Mouse (Mus musculus): ENCODE results near the gene Plekha6.

Gene Plekha6

GRCm38 (mm10) chr1:133270336-133270735, 106.3 kb downstream of the Plekha6 start:
- no peak for ATAC-seq (ENCODE audit: low TSS enrichment)

- ATAC-seq (ENCODE audit: low TSS enrichment), result no peak
These were observed 110.2 kb downstream of the Plekha6 start for GRCm38 (mm10) chr1:133274163-133274562.

DNA sequence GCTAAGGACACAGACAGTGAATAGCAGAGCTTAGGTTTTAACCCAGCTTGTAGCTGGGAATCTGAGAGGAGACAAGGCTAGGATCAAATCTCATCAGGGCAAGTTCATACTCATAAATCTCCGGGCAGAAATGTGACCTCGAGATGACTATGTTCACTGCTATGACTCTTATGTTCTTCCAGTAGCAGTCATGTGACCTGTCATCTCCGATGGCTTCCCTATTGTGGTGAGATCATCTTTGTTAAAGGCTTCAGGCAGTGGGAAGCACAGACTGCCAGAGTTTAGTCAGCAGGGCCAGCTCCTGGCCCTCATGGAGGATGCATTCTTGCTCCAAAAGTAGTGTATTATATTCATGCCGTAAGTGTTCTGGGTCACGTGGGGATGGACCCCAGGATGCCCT, 113.0 kb downstream of the Plekha6 start:
- ATAC-seq (ENCODE audit: low TSS enrichment), result no peak

GRCm38 (mm10) chr1:133278539-133278938, 114.5 kb downstream of the Plekha6 start:
- no peak for ATAC-seq (ENCODE audit: low TSS enrichment)

GRCm38 (mm10) chr1:133278946-133279631, 115.1 kb downstream of the Plekha6 start:
- no peak for ATAC-seq (ENCODE audit: low TSS enrichment)

DNA sequence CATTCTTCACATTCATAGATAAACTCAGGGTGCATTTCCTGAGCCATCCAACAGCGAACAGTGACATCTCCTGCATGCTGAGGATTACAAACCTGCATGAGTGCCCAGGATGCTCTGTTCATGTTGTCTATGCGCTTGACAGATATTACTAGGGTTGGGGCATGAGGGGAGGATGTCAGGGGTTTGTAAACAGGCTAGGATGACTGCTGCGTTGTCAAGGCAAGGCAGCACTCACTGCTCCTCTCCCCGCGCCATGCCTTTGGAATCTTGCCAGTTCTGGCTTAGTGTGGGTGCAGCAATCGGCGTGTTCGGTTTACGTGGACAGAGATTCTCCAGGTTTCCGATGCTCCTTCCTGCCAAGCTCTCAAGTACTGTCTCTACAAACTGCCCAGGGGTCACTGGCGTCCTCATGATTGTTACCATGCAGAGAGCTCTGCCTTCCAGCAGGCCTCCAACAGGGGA, 115.7 kb downstream of the Plekha6 start:
- peak; percentile 66 for ATAC-seq (ENCODE audit: low TSS enrichment)

DNA sequence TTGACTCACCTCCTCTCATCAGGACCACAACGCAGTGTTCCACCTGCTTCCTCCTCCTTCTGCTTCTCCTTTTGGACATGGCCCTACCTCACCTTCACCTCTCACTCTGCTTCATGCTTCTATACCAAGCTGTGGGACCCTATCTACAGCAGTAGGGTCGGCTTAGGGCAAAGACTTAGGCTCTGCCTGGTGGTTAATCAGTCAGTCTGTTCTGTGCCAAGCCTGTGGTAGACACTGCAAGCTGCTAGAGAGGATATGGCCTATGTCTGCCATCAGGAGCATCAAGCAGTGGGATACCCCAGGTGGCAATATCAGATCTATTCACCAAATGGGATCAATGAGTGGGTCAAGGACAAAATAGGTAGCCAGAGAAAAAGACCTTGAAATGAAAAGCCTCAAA, 116.5 kb downstream of the Plekha6 start:
- ATAC-seq (ENCODE audit: low TSS enrichment), result no peak

GRCm38 (mm10) chr1:133285907-133286306, 121.9 kb downstream of the Plekha6 start:
- no peak for ATAC-seq (ENCODE audit: low TSS enrichment)

DNA sequence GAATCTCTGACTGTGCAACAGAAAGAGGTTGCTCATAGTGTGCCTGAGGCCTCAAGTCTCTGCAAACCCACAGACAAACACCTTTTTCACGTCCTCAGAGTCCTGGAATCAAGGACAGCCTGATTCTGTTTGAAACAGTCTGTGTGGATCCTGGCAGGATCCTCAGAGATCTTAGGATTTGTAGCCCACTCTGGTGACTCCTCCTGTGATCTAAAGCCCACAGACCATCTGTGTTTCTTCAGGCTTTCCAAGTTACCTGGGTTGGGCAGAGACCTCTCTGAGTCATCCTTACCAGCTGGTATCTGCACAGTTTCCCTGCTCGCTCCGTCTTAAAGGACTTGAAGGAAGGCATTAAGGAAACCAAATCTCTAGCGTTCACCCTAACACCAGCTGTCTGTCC, 123.0 kb downstream of the Plekha6 start:
- ATAC-seq (ENCODE audit: low TSS enrichment), result peak; percentile 82

DNA sequence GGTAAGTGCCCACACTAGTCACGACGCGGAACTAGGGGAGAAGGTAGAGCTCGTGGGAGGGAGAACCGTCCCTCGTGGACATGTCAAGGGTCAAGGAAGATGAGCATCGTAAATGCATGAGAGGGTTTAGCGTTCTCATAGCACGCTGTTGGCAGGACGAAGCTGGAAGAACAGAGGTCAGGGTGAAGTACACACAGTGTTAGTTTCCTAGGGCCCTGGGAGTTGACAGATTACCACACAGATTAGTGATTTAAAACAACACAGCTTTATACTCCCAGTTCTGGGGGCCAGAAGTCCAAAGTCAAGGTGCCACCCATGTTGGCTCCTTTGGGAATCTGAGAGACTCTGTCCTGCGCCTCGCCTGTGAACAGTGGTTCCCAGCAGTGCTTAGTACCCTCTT, 123.9 kb downstream of the Plekha6 start:
- no peak for ATAC-seq (ENCODE audit: low TSS enrichment)

DNA sequence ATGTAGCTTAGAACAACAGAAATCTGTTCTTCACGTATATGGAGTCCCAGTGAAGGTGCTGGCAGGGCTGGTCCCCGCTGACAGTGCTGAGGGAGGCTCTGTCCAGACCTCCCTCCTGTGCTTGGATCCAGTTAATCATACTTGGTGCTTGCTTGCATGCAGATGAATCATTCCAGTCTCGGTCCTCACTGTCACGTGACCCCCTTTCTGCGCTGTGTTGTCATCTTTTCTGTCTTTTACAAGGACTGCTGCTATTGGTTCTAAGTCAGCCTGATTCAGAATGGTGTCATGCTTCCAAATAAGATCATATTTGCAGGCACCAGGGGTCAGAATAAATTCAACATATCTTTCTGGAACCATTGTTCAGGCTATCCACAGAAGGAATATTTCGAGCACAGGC, 127.9 kb downstream of the Plekha6 start:
- ATAC-seq (ENCODE audit: low TSS enrichment), result no peak

DNA sequence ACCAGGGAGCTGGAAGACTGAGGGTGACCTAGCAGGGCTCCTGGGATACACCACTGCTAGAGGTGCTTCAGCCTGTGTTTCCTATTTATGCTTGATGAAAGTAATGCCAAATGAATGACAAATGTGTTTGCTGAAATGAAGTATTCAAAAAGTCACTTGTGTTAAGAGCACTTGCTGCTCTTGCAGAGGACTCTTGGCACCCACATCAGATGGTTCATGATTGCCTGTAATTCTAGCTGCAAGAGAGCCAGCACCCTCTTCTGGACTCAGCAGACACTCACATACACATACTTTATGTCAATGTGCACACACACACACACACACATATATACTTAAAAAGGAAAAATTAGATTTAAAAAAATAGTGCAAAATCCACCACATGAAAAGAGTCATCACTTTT, 128.6 kb downstream of the Plekha6 start:
- no peak for ATAC-seq (ENCODE audit: low TSS enrichment)

- ATAC-seq (ENCODE audit: low TSS enrichment), result no peak
These were observed 132.4 kb downstream of the Plekha6 start for GRCm38 (mm10) chr1:133296376-133296775.

DNA sequence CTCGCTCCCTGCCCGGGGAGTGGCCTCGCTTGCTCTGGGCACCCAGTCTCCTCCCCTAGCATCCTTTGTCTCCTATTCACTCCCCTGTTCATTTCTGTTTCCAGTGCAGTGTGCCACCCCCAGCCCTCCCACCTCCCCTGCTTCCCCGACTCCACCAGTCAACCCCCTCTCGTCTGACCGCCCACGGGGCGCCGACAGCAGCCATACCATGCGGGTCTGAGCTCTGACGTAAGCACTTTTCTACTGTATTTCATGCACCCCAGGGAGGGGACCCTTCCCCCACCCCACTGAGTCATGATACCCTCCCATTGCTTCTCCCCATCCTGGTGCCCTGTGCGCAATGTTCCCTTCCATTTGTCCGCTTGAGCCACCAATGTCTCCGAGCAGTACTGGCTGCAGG, 134.8 kb downstream of the Plekha6 start:
- peak; percentile 64 for ATAC-seq (ENCODE audit: low TSS enrichment)

GRCm38 (mm10) chr1:133302540-133302939, 138.5 kb downstream of the Plekha6 start:
- no peak for ATAC-seq (ENCODE audit: low TSS enrichment)

DNA sequence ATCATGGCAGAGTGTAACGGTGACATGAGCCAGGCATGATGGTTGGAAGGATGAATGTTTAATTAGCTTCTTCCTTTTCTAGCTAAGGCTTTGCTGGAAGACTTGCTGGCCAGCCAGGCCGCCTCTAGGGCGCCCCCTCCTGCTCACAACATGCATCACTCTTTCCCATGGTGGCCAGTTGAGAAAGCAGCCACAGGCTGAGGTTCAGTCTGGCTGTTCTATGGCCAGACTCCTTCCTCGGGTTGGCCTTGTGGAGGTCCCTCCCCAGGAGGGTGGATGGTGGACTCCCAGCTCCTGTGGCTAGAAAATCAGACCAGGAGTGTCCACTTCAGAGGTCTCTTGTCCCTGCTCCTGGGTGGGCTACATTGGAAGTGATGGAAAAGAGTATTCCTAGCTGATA, 142.8 kb downstream of the Plekha6 start:
- ATAC-seq (ENCODE audit: low TSS enrichment), result peak; percentile 63; the same call in 1 of the 2 replicates

DNA sequence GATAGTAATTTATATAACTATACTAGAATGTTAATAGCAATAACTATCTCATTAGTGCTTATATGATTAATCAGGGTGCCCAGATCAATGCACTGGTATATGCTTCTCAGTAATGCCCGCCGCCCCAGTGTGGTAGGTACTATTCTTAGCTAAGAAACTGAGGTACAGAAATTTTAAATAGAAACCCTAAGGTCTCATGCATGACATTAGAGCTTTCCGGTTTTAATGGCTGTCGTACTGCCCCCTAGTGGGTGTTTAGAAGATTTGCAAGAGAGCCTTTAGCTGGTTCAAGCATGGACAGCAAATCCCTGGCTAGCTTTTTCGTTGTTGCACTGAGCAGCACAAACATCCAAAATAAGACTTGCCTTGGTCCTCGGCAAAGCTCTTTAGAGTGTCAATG, 143.3 kb downstream of the Plekha6 start:
- no peak for ATAC-seq (ENCODE audit: low TSS enrichment)

DNA sequence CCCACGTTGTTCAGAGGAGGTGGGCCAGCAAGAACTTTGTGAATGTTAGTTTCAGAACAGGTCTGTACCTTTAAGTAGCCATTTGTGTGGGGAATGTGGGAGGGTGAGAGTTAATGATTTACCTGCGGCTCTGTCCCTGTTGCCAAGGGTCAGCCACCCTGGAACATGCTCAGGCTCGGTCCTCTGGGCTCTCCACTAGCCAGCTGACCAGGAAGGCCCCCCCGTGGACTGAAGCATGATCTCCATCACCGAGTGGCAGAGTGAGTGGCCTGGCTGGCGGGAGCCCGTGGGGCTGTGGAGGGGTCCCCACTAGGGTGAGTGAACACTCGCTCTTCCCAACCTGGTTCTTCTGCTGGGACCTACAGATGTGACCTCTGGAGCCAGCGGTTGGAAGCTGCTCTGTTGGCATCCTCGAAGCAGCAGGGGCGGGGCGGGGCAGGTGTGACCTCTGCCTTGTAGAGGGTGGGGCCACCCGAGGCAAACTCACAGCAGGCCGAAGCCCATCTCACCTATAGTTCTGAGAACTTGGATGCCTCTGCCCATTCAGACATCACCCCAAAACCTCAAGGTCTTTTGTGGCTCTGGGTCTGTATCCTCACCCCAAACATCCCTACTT, 145.8 kb downstream of the Plekha6 start, which contains the start of gene Golt1a:
Gene Golt1a, plus strand, starts transcription at position 149 of the 616 bp plus-strand sequence.
- ATAC-seq (ENCODE audit: low TSS enrichment), result no peak

DNA sequence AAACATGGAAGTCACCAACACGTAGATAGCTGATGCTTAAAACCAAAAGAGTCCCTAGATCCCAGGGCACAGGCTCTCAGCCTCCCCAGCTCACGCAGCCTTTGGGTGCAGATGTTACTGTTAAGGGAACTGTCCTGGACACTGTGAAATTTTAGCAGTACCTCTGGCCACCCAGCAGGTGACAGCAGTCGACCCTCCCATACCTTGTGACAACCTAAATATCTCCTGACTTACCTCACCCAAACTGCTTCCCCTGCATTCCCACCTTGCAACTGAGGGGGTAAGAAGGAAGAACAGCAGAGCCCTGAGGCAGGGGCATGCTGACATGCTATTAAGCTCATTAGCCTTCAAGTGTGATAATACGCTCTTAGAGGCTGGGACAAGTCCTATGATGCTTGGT, 147.2 kb downstream of the Plekha6 start:
- no peak for ATAC-seq (ENCODE audit: low TSS enrichment)

GRCm38 (mm10) chr1:133311946-133312345, 147.9 kb downstream of the Plekha6 start:
- ATAC-seq (ENCODE audit: low TSS enrichment), result peak; percentile 85

DNA sequence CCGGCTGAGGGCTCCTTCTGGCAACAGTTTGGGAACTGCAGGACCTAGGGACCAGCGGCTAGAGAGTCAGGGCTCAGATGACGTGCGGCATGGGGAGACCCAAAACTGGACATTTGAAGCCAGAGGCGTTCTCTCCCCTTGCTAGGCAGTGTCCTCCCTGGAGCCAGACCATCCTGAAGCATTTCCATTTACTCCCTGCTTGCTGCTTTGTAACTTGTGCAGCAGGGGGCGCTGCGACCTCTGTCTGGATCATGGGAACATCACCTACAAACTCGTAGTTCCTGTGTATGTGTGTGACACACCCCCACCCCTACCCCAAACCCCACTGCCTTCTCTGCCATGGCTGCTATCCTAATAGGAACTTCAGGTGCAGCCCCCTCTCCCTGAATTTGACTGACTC, 150.4 kb downstream of the Plekha6 start:
- peak; percentile 39; the same call in 1 of the 2 replicates for ATAC-seq (ENCODE audit: low TSS enrichment)

- no peak for ATAC-seq (ENCODE audit: low TSS enrichment)
These were observed 151.8 kb downstream of the Plekha6 start for GRCm38 (mm10) chr1:133315775-133316174.

- no peak for ATAC-seq (ENCODE audit: low TSS enrichment)
These were observed 152.6 kb downstream of the Plekha6 start for GRCm38 (mm10) chr1:133316577-133316976.
